Mouse (Mus musculus) megakaryocyte progenitor cell, adult 5-6 weeks (primary cell): ENCODE results near the gene Olfr166. TPM values are rescaled to one million over a fixed set of nuclear protein-coding genes. Genes with fewer than 3 reads are reported as not detected.
"Not testable (repeated sequence)": the region's sequence is repeated elsewhere in the genome, so short reads cannot be mapped to it uniquely, and the experiment has no call there.

ENCODE experiments used
- ATAC-seq: replicated peaks from 2 replicates; pipeline ENCODE4 v1.8.0; 2016; ENCODE audit warnings: mild to moderate bottlenecking, moderate TSS enrichment, inconsistent platforms; ENCODE audit not compliant: poor library complexity
- total RNA-seq, 2 experiments: library from RNA; stranded (forward) in 1 of 2; stranded (reverse) in 1 of 2; fragments of 157-497, 149-512 nt in 1 of 2; fragments of 200-1000 nt in 1 of 2; gene quantifications; 2 replicates each; pipeline versions ENCODE4 v1.2.3 to v1.2.4; 2015 to 2017

Olfr166 gene
- total RNA-seq (2015) (not detected in 2 replicates), total RNA-seq (2017) (not detected in 2 replicates)

DNA sequence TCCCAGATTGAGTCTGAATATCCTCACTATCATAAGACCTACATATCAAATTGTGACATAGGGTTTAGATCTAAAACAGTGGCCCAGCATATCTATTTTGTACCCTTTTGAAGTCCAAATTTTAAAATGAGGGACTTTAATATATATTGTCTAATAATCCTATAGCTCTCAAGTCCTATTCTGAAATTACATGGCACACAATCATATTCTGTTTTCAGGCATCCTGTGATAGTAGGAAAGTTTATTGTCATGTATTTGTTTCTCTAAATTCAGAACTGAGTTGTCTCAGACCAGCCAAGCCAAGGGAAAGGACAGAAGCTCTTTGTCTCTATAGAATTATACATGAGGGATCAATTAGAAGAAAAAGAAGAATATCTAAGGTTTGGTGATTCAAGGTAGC is at the start of gene Olfr166:
Gene Olfr166 (plus strand): TSS at position 301 of the 400 bp plus-strand sequence.
- ATAC-seq: no peak

DNA sequence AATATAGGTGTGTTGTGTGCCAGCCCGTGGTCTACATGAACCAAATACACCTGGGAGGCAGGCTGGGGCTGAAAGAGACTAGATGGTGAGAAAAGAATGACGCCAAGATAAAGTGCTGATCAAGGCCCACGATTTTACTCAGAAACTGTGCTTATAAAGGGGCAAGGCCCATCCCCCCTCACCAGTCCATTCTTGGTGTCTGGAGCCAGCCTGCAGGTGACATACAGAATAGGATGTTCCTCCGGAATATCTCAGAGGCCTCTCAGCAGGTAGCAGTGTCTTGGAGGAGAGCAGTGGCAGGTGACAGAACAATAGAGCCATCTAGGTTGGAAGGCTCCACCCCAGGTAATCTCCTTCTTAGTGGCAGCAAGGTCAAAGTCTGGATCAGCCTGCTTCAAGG is 24.8 kb upstream of the Olfr166 start:
- ATAC-seq: not testable (repeated sequence)

DNA sequence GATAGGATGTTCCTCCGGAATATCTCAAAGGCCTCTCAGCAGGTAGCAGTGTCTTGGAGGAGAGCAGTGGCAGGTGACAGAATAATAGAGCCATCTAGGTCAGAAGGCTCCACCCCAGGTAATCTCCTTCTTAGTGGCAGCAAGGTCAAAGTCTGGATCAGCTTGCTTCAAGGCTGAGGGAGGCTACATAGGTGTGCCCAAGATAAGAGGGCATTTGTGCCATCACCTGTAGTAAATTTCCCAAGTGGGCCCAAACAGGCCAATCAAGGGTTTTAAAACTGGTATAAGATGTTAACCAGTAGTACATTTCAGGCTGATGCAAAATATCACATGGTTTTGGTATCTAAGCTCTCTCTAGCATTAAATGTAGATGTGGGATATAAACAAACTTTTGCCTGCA is 19.1 kb upstream of the Olfr166 start:
- ATAC-seq: no peak

DNA sequence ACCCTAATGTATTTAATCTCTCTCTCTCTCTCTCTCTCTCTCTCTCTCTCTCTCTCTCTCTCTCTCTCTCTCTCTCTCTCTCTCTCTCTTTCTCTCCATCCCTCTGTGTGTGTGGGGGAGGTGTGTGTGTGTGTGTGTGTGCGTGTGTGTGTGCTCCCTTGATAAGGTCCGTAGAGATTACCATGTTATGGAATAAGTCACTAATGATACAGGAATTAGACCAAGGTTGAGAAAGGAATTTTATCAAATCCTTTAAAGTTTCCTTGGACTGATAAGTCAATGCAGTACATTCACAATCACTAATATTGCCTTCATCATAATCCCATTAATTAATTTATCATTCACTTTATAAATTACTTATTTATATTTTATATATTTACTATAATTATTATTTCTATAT is 38.7 kb downstream of the Olfr166 start, which contains the start of gene Olfr167:
Gene Olfr167 (minus strand): TSS at position 101 of the 400 bp plus-strand sequence.
- no peak for ATAC-seq

DNA sequence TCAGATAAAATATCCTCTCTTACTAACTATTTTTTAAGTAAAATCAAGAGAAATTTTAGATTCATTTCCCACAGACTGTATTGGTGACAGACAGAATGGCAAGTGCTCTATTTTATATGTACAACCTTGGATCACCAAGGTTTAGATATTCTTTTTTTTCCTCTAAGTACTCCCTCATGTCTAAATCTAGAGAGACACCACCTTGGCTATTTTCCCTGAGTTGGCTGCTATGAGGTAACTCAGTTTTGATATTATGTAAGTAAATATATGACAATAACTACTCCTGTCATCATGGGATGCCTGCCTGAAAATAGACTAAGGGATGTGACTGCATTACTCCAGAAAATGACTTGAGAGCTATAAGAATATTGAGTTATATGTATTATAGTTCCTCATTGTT is 52.0 kb downstream of the Olfr166 start, which contains the start of gene Olfr168:
Gene Olfr168 (minus strand): TSS at position 101 of the 400 bp plus-strand sequence.
- ATAC-seq: no peak

Other genes starting within 250 kb of the Olfr166 start
- not detected in 2 replicates for gene Olfr164, start 169.6 kb upstream of the Olfr166 start, total RNA-seq (2015)
- gene Olfr164, start 169.6 kb upstream of the Olfr166 start, total RNA-seq (2017): not detected in 2 replicates
- gene Olfr165, start 60.6 kb upstream of the Olfr166 start, total RNA-seq (2015): not detected in 2 replicates
- gene Olfr165, start 60.6 kb upstream of the Olfr166 start, total RNA-seq (2017): not detected in 2 replicates
- gene Olfr167, start 38.6 kb downstream of the Olfr166 start, total RNA-seq (2015): not detected in 2 replicates
- not detected in 2 replicates for gene Olfr167, start 38.6 kb downstream of the Olfr166 start, total RNA-seq (2017)
- gene Olfr168, start 51.9 kb downstream of the Olfr166 start, total RNA-seq (2015): not detected in 2 replicates
- gene Olfr168, start 51.9 kb downstream of the Olfr166 start, total RNA-seq (2017): not detected in 2 replicates
- gene Olfr169, start 88.1 kb downstream of the Olfr166 start, total RNA-seq (2015): not detected in 2 replicates
- gene Olfr169, start 88.1 kb downstream of the Olfr166 start, total RNA-seq (2017): not detected in 2 replicates
- not detected in 2 replicates for gene Olfr170, start 128.2 kb downstream of the Olfr166 start, total RNA-seq (2015)
- gene Olfr170, start 128.2 kb downstream of the Olfr166 start, total RNA-seq (2017): not detected in 2 replicates
- not detected in 2 replicates for gene Olfr171, start 146.2 kb downstream of the Olfr166 start, total RNA-seq (2015)
- gene Olfr171, start 146.2 kb downstream of the Olfr166 start, total RNA-seq (2017): not detected in 2 replicates
- gene Lamp3, start 222.7 kb downstream of the Olfr166 start, total RNA-seq (2015): not detected in 2 replicates
- 0.04 TPM in 1 of 2 replicates, not detected in the other for gene Lamp3, start 222.7 kb downstream of the Olfr166 start, total RNA-seq (2017)